Mouse (Mus musculus) olfactory bulb, adult 2 months (tissue): ENCODE measurements around the gene Bpi.

Source experiments
- CTCF ChIP-seq: fragments of 200-500 bp; IDR thresholded peaks from 2 replicates; pipeline ENCODE4 v1.5.1; 2012; ENCODE audit warnings: low read depth, mild to moderate bottlenecking, low read length, moderate library complexity; ENCODE audit not compliant: insufficient read depth
- POLR2A ChIP-seq: fragments of 200-500 bp; IDR thresholded peaks from 2 replicates; pipeline ENCODE4 v1.6.1; 2012; ENCODE audit warnings: mild to moderate bottlenecking, low read depth, low read length, moderate library complexity; ENCODE audit not compliant: insufficient read depth

DNA sequence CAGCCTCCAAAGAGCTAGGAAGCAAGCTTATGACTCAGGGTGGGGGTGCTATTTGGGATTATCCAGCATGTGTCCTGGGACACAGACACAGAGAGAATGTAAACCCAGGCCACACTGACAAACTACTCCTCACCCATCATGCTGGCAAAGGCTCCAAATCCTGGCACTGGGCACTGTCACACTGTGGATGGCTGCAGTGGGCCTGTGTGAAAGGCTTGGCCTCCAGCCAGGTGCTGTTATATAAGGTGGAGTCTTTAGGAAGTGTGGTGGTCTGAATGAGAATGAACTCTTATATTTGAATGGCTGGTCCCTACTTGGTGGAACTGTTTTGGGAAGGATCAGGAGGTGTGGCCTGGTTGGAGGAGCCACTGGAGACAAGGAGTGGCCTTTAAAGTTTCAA lies 21.2 kb upstream of the Bpi start:
- TF ChIP-seq POLR2A (no peak), CTCF (no peak)
